Mouse (Mus musculus): ENCODE measurements around the gene Map4k4.

Map4k4 gene

DNA sequence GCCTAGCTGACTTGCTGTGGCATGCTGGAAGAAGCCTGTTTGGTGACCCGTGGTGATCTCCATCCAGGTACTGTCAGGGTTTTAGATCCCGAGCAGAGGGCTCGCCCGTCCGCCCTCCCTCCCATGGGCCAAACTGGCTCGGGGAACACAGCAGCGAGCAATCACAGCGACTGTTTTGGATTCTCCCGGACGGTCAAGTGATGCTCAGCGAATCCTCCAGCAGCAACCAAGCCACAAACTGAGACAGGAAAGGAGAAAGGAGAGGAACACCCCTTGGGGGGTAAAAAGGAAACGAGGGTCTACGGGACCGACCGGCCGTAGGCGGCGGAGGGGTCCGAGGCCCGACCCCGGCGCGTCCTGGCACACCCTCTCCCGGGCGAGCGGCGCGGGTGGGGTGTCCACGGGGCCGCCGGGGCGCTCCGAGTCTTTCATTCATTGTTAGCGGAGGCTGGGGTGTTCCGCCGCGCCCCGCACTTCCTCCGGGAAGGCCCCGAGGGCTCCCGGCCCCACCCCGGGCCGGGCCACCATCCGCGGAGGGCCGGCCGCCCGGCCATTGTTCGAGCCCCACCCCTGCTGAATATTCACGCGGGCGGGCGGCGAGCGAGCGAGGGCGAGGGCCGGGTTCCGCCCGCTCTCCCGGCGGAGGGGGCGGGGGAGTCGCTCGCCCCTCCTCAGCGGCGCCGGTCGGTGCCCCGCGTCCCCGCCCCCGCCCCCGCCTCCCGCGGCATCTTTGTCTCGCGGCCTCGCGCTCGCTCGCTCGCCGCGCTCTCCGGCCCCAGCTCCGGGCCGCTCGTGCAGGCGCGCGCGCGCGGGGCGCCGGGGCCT lies at the start of gene Map4k4:
Gene Map4k4, plus strand, starts transcription at position 733 of the 825 bp plus-strand sequence.
- no peak for DNase-seq (ENCODE audit: low read depth in 2 of 2, low spot score in 2 of 2)

- DNase-seq (ENCODE audit: low read depth in 2 of 2, low spot score in 2 of 2) = no peak
Observed at GRCm38 (mm10) chr1:39855949-39856348, 44.8 kb upstream of the Map4k4 start.

DNA sequence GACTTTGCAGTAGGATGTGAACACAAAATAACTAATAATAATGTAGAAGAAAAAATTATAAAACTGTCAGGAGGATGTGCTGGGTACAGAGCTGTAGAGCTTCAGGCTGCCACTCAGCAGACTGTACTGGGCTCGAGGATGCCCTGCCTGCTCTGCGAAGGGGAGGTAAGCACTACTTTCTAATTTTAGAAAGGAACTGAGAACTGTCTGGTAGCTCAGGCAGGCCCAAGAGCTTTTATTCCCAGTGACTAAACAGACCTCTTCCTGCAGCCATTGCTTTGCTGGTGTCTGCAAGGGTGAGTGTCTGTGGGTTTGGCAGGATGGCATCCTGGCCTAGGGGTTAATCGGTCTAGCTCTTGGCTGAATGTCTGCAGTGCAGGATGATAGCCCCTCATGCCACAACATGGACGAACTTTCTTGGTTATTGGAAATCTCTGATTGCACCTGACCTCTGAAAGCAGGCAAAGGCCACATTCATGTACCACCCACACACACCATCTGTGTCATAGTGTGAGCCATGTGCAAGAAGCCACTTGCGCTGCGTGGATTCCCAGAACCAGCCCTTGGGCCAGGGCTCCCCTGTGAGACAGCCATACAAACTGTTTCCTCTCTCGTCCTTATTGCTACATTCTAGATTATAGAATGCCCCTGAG lies 43.8 kb upstream of the Map4k4 start:
- no peak for DNase-seq (ENCODE audit: low read depth in 2 of 2, low spot score in 2 of 2)

DNA sequence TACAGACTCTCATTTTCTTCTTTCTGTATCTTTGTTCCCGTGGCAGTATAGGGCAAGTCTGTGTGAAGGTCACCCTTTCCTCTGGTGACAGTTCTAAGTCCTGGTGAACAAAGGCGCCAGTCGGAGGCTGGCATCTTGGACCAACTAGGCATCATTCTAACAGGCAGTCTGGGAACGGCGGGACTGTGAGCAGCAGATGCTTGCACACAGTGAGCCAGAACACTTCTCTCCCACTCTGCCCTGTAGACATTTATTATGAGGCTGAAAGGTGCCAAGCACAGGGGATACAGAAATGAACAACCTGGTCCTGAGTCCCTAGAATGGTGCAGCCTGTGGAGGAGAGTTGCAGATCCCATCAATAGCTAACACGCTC lies 43.3 kb upstream of the Map4k4 start:
- DNase-seq (ENCODE audit: low read depth in 2 of 2, low spot score in 2 of 2) = no peak

DNA sequence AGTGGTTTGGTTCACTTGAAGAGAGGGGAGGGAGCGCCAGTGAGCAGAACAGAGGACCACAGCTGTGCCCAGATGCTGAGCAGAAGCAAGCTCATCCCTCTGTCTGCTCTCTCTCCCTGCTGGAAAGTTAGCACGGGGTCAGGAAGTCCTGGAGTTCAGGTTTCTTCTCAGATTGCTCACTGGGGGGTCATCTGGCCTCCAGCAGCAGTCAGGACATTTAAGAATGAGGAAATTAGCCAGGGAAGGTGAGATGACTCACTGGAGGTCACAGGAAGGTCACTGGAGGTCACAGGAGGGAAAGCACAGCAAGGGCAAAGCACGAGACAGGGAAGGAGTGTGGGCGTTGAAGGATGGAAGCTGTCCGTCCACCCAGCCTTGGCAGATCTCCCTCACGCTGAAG lies 41.5 kb upstream of the Map4k4 start:
- DNase-seq (ENCODE audit: low read depth in 2 of 2, low spot score in 2 of 2) = no peak

DNA sequence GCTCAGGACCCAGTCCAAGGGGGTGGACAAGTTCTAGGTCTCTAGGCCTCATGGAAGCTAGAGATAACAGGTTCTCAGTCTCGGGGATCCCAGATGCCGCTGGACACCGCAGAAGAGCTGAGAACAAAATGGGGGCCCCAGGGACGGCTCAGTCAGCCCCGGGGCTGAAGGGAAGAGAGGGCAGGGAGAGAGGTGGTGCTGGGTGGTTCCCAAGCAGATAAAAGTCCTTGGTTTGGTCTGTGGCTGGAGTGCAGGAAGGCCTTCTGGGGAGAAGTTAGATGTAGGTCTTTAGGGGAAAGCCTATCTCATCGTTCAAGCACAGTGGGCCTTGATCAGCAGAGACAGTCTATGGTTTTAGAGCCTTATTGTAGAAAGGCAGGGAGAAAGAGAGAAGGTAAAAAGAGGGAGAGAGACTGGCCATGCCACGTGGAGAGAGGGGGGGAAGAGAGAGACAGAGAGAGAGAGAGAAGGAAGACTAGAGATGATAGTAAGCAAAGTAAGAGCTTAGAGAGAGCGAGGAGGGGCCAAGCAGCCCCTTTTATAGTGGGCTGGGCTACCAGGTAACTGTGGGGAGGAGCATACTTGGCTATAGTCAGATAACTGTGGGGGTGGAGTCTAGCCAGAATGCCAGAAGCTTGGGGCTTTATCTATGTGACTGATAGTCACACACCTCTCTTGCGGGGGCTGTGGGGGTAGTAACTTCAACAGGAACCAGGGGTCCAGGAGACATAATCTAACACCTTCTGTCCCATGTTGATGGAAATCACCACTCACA lies 34.2 kb upstream of the Map4k4 start:
- DNase-seq (ENCODE audit: low read depth in 2 of 2, low spot score in 2 of 2) = no peak

GRCm38 (mm10) chr1:39867142-39867525 lies 33.6 kb upstream of the Map4k4 start:
- no peak for DNase-seq (ENCODE audit: low read depth in 2 of 2, low spot score in 2 of 2)

GRCm38 (mm10) chr1:39867966-39868593 lies 32.6 kb upstream of the Map4k4 start:
- DNase-seq (ENCODE audit: low read depth in 2 of 2, low spot score in 2 of 2) = no peak

- DNase-seq (ENCODE audit: low read depth in 2 of 2, low spot score in 2 of 2) = no peak
Observed at GRCm38 (mm10) chr1:39868825-39869571, 31.7 kb upstream of the Map4k4 start.

DNA sequence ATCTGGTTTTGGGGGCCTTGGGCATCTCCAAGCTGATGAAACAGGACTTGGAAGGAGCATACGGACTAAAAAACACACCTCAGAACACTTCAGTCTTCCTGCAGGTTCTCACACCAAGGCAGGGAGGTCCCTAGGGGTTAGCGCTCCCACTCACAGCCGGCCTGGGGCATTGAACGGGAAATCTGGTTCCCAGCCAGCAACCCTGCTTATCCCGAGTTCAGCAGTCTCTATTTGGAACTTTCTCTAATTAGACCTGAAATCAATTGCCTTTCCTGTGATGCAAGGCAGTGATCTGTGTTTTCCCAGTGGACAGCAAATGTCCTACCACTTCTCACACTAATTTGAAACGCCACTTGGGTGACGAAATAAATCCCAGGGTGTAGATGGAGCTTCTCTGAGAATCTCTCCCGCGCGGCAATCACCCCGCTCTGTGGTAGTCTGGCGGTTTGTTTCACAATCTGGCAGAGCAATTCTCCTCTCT lies 31.0 kb upstream of the Map4k4 start:
- no peak for DNase-seq (ENCODE audit: low read depth in 2 of 2, low spot score in 2 of 2)

- DNase-seq (ENCODE audit: low read depth in 2 of 2, low spot score in 2 of 2) = no peak
Observed at GRCm38 (mm10) chr1:39877981-39878380, 22.7 kb upstream of the Map4k4 start.

DNA sequence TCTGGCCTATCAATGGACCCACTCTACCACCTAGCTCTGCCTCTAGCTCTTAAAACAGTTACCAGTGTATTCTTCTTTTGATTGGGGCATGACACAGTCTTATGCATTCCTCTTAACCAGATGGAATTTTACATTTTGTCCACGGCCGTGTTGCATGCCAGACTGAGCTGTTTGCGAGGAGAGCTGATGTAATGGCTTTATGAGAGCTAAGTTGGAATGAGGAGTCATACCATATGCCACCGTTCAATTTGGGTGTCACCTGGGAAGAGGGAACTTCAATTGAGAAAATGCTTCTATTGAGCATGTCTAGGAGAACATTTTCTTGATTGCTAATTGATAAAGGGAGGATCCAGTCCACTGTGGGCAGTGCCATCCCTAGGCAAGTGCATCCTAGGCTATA lies 18.2 kb upstream of the Map4k4 start:
- DNase-seq (ENCODE audit: low read depth in 2 of 2, low spot score in 2 of 2) = no peak

DNA sequence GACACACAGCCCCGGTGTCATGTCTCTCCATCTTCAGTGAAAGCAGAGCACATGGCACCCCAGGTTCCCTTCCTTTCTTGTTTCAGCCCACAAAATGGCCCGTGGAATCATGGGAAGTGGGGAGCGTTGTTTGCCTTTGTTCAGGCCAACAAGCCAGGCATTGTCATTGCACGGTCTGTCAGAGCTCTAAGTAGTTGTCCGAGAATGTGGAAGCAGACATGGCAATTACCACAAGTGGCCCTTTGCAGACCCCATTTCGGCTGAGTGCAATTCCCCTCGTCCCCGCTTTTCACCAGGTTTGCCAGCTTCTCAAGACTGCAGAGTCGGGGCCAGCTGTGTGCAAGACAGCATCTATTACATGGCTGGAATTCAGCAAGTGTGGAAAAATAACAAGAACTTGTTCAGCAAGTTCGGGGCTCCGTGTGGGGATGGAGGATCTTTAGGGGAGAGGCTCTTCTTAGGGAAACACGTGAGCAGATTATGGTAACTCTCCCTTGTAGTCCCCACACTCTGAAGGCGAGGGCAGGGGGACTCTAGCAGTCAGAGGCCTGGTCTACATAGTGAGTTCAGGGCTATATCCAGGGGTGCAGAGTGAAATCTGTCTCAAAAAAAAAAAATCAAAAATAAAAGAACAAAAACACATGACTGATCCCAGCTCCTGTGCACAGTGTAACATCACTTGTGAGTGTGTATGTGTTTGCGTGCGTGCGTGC lies 15.8 kb upstream of the Map4k4 start:
- no peak for DNase-seq (ENCODE audit: low read depth in 2 of 2, low spot score in 2 of 2)

DNA sequence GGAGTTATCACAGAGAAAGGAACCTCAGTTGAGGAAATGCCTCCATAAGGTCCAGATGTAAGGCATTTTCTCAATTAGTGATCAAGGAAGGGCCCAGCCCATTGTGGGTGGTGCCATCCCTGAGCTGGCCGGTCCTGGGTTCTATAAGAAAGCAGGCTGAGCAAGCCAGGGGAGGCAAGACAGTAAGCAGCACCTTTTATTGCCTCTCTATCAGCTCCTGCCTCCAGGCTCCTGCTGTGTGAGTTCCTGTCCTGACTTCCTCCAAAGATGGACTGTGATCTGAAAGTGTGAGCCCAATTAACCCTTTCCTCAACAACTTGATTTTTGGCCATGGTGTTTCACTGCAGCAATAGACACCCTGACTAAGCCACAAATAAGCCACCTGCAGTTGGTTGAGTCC lies 12.7 kb upstream of the Map4k4 start:
- DNase-seq (ENCODE audit: low read depth in 2 of 2, low spot score in 2 of 2) = no peak

DNA sequence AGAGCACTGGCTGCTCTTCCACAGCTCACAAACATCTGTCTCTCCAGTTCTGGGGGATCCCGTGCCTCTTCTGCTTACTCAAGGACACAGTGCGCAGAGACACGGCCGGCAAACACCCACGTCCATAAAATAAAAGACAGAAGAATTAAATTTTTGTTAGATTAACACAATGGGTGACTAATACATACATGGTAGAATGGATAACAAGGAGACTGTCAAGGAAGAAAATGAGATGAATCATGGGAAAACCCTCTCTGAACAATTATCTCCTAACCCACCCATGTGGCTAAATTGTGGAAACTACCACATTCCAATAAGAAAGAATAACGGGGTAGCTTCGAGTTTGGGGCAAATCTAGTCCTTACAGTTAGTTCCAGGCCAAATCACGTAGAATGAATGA lies 11.3 kb upstream of the Map4k4 start:
- no peak for DNase-seq (ENCODE audit: low read depth in 2 of 2, low spot score in 2 of 2)

DNA sequence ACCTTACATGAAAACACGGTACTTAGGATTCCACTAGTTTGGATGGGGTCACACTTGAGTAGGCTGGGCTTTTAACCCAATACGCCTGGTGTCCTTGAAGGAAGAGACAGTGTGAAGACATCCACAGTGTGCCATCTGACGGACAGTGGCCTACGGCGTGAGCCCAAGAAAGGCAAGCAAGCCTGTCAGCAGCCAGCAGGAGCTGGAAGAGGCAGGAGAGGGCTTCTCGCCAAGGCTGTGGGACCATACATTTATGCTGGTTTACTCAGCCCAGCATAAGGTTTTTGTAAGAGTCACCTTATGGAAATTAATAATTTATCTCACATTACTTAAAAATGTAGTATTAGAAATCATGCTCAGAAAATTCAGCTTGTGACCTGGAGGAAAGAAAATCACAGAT lies 10.7 kb upstream of the Map4k4 start:
- DNase-seq (ENCODE audit: low read depth in 2 of 2, low spot score in 2 of 2) = no peak

DNA sequence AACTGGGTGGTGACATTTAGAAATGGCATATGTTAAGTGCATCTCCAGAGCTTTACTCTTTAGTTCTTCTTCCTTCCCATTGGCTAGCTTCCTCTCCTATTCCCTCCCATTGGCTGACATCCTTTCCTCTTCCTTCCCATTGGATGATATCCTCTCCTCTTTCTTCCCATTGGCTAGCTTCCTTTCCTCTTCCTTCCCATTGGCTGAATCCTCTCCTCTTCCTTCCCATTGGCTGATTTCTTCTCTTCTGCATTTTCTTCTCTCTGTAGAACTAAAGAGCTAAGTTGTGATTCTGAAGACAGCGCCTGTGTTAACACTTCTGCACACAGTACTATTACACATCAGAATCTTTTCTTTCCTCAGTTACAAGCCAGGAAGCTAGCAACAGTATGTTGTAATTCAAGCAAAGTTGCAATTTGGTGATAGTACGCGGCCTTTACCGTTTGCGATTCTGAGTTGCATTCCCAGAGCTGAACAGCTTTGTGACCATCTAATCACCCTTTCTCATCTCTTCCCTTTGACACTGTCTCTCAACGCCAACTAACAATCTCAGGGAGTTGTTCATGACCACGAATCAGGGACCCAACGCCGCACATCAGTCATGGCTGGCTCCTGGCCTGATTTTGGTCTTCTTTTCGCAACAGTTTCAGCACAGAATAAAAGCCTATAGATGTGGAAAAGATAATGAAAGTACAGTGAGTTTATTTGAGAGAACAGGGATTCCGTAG lies 7.4 kb upstream of the Map4k4 start:
- no peak for DNase-seq (ENCODE audit: low read depth in 2 of 2, low spot score in 2 of 2)

DNA sequence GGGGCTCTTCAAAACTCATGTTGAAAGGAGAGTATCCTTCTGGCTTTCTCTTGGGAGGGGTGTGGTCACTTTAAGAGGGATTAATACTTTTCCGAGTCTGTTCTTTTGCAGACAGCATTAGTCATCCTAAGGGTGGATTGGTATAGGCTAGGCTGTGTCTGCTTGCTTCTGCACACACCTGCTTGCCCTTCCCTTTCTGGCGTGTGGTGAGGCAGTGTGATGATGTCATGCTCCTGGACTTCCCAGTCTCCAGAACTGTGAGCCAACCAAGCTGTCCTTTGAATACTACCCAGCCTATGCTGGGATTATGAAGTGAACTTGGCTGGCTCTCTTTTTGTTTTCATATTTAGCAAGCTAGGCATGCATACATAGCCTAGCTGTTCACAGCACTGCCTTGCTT lies 5.6 kb upstream of the Map4k4 start:
- no peak for DNase-seq (ENCODE audit: low read depth in 2 of 2, low spot score in 2 of 2)

DNA sequence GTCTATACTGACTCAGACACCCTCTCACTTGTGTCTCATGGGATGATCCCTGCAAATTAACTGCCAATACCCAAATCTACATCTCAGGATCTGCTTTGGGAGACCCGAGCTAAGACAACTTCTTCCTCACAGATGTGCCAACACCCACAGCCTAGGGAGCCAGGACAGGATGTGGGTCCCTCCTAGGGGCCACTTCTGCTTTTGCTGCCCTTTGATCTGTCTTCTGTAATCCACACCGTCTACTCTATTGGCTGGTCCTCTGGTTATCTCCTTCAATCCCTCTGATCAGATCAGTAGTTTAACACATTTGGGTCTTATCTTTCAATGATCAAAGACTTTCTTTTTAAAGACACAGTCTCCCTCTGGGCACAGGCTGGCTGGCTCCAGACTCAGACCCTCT lies 5.2 kb upstream of the Map4k4 start:
- DNase-seq (ENCODE audit: low read depth in 2 of 2, low spot score in 2 of 2) = no peak
